Mouse (Mus musculus): ENCODE measurements around the gene Cldn17.

Cldn17 gene

GRCm38 (mm10) chr16:88506878-88507277 is at the start of gene Cldn17:
Gene Cldn17 (minus strand): TSS chr16:88506978.
- DNase-seq (ENCODE audit: low spot score): no peak

- no peak for DNase-seq (ENCODE audit: low spot score)
These were observed 35.7 kb upstream of the Cldn17 start for GRCm38 (mm10) chr16:88542488-88542887.

GRCm38 (mm10) chr16:88539841-88540487 is 33.2 kb upstream of the Cldn17 start:
- no peak for DNase-seq (ENCODE audit: low spot score)

- no peak for DNase-seq (ENCODE audit: low spot score)
These were observed 4.6 kb upstream of the Cldn17 start for GRCm38 (mm10) chr16:88511348-88511747.

GRCm38 (mm10) chr16:88508150-88508549 is 1.4 kb upstream of the Cldn17 start:
- no peak for DNase-seq (ENCODE audit: low spot score)

- DNase-seq (ENCODE audit: low spot score): no peak
These were observed 440 bp downstream of the Cldn17 start for GRCm38 (mm10) chr16:88506338-88506737.

GRCm38 (mm10) chr16:88488096-88488495 is 18.7 kb downstream of the Cldn17 start:
- DNase-seq (ENCODE audit: low spot score): no peak

- DNase-seq (ENCODE audit: low spot score): no peak
These were observed 26.6 kb downstream of the Cldn17 start for GRCm38 (mm10) chr16:88480011-88480774.

- no peak for DNase-seq (ENCODE audit: low spot score)
These were observed 43.5 kb downstream of the Cldn17 start for GRCm38 (mm10) chr16:88463235-88463634.

Measured in adipocyte (in vitro differentiated cells).